Mouse (Mus musculus): ENCODE results near the gene Polr3gl.

DNA sequence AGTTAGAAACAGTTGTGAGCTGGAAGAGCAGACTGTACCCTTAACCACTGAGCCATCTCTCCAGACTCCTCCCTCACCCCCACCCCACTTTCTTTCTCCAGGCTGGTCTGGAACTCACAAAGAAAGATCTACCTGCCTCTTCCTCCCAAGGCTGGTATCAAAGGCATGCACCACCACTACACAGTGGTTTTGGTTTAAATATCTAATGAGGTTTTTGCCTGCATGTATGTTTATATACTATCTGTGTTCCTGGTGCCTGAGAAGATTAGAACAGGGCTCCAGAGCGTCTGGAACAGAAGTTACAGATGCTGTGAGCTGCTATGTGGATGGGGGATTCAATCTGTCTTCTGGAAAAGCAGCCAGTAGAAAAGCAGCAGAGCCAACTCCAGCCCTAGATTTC is 40.0 kb upstream of the Polr3gl start:
- TF ChIP-seq POLR2A (IDR thresholded peaks at IDR 0.05; ENCODE audit: borderline replicate concordance, control insufficient read depth, low read depth, low read length) (no peak), CTCF (IDR thresholded peaks at IDR 0.05; ENCODE audit: control insufficient read depth, insufficient read depth, low read length) (no peak)

Data from bone marrow, adult 2 months (tissue).